ENCODE assay signal across 15 mouse cellular contexts in the genomic region with DNA sequence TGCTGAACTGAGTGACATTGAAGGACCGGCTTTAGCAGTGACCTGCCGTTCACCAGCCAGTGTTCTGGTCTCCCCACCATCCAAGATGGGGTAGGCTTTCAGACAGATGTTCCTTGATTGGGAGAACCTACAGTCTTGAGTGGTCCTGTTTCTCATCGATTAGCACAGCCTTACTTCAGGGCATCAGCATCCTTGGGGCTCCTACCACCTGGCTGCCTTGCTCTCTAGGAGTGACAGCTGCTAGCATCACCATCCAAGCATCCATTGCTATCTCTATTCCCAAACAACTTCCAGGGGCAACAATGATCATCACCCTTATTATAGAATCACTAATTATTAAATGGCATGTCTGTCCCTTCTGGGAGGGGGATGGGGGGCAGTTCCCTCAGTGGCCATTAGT.
"Had no signal": no experiment of that assay in that cellular context is flagged by ENCODE, and none has a peak within 500 bp of the region (broad histone marks: within the 10 kb centered on the region; RNA-seq: fewer than 3 reads in every experiment).

No protein-coding gene starts in this region.

- H3K9ac ChIP-seq: neural tube, embryonic 15.5 days; stomach, embryonic 15.5 days had no signal

- DNase-seq: retina, postnatal 1 day; right cerebral cortex, adult 18-20 months; right cerebral cortex, postnatal 14 days; right cerebral cortex, postnatal 25 days; right cerebral cortex, postnatal 4 days; spleen, adult 18-20 months; thymus, adult 18-20 months; thymus, adult 2 months; thymus, postnatal 14 days; thymus, postnatal 25 days; thymus, postnatal 36 days; thymus, postnatal 4 days had no signal

- H3K4me2 ChIP-seq: neural tube, embryonic 15.5 days; stomach, embryonic 15.5 days had no signal

- H3K27me3 ChIP-seq: neural tube, embryonic 15.5 days; stomach, embryonic 15.5 days had no signal

- H3K9me3 ChIP-seq: neural tube, embryonic 15.5 days; stomach, embryonic 15.5 days had no signal

- H3K4me1 ChIP-seq: stomach, embryonic 15.5 days had no signal

- H3K27ac ChIP-seq: neural tube, embryonic 15.5 days; stomach, embryonic 15.5 days; stomach, postnatal 0 days had no signal

- H3K4me3 ChIP-seq: neural tube, embryonic 15.5 days; stomach, embryonic 15.5 days had no signal
